Mouse (Mus musculus) cortical plate, adult 2 months (tissue): ENCODE measurements at regions not wholly inside any gene's neighbourhood (a gene's known extent, or its start where the extent isn't known, plus 50 kb on each side); places are given as distances from the start of the nearest gene placed in this dataset.

Experiments
- CTCF ChIP-seq: fragments of 200-500 bp; IDR thresholded peaks from 2 replicates; pipeline ENCODE4 v1.5.1; 2011; ENCODE audit warnings: mild to moderate bottlenecking, control low read depth, low read length; ENCODE audit not compliant: insufficient read depth; ENCODE audit errors: extremely low read depth
- POLR2A ChIP-seq: fragments of 200-500 bp; IDR thresholded peaks from 2 replicates; pipeline ENCODE4 v1.6.1; 2011; ENCODE audit warnings: mild to moderate bottlenecking, low read length, control low read depth; ENCODE audit not compliant: insufficient read depth; ENCODE audit errors: extremely low read depth

DNA sequence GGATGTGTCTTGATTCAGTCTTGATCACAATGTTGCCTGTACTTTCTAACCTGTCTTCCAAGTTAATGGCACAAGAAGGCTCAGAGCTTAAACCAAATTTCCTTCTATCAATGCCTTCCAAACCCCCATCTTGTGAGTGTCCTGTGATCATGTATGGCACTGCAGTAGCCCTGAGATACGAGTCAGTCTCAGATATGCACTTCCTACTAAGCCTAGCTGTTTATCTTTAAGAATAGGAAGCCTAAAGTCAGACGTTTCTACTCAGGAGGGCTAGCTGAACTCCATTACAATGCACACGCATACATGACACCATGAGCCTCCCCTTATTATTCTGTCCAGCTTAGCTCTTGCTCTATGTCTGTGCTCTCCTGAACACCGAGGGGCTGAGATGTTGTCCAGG, 114.2 kb downstream of the Rpap3 start:
- no peak for TF ChIP-seq CTCF
- no peak for TF ChIP-seq POLR2A
